24 mouse cellular contexts compared by ENCODE assay signal in the genomic region with DNA sequence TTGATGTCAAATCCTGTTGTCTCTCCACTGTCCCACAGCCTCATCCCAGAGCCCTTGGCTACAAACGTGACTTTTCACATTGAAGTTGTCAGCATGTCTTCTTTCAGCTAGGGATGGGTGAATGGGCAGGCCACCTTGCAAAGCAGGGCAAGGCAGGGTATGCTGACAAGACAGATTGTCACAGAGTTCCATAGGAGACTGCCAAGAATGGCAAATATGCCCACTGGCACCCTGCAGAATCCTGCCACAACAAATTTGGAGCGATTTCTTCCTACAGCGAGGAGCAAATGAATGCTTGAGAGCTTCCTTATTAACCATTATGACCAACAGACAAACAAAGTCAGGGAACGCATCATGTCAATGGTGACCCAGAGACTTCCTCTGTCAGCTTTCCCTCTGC. TPM values are rescaled to one million over a fixed set of nuclear protein-coding genes. Genes with fewer than 3 reads are reported as not detected.
DNase-seq lines count a peak whose midpoint lies in the region; ATAC-seq and TF ChIP-seq lines count a peak whose summit lies in the region.
"Had no signal": no experiment of that assay in that cellular context is flagged by ENCODE, and none has a peak within 500 bp of the region (broad histone marks: within the 10 kb centered on the region; RNA-seq: fewer than 3 reads in every experiment).

No protein-coding gene starts in this region.

- in situ Hi-C loops in Patski (cut with MboI; ENCODE audit: low pct_unique_long_range_greater_than_20kb), result no loop called here

- CTCF ChIA-PET in Patski (lab: Charles Lee), result interaction anchor here (1.0 kb wide), 1 partner anchor 12 kb away, joined by 4 read pairs; no protein-coding TSS in a partner anchor

- POLR2A ChIA-PET in Patski (lab: Charles Lee), result no interaction called here

- H3K27me3 ChIP-seq in Patski, result no peaks in the 10 kb centered on the region
- H3K27me3 ChIP-seq: embryonic facial prominence, embryonic 15.5 days; heart, embryonic 13.5 days had no signal

- TF ChIP-seq CTCF in Patski (IDR thresholded peaks at IDR 0.05), result no peak

- ATAC-seq in Patski, result peak; percentile 20
- ATAC-seq: forebrain, embryonic 14.5 days; inflammation-experienced regulatory T-cells, adult 6 months had no signal

- intact Hi-C loops in heart, postnatal 10 days (cut with DNase I), result loop anchor here (10.0 kb wide), 2 partner anchors 145 to 275 kb away; no protein-coding TSS in a partner anchor
- intact Hi-C loops in left cerebral cortex, postnatal 4 days (cut with DNase I), result no loop called here
- intact Hi-C loops in left cerebral cortex, postnatal 14 days (cut with DNase I), result no loop called here

- DNase-seq in cerebellum, postnatal 14 days, result peak; percentile 75 to 83
- no peak for DNase-seq in cerebellum, adult 9-10 months
- DNase-seq in heart, postnatal 10 days, result peak; percentile 46 to 57
- DNase-seq in heart, adult 8-10 months (ENCODE audit: low spot score), result no peak
- DNase-seq in left cerebral cortex, postnatal 4 days, result peak; percentile 71
- no peak for DNase-seq in left cerebral cortex, postnatal 14 days (ENCODE audit: low spot score in 2 of 2)
- no peak for DNase-seq in Patski (ENCODE audit: low read depth, low spot score)
- DNase-seq: adrenal gland, postnatal 10 days; cerebellum, adult 11 months; embryo, embryonic 11 days; gastrocnemius, adult 2 months; gastrocnemius, postnatal 25 days; kidney, adult 18-20 months had no signal

RNA-seq across cellular contexts. Expression of a gene that starts 16.6 kb away (rescaled TPM):
- total RNA-seq in heart, postnatal 10 days (2021), result 1 to 10 TPM in 1 of 2 experiments, under 1 TPM in 1; 0.69 to 1.0 TPM
- under 1 TPM; 0.27 to 0.62 (median 0.43) TPM for total RNA-seq in heart, adult 8-10 months (2022)
- not detected for total RNA-seq in left cerebral cortex, postnatal 4 days (2021)
- total RNA-seq in left cerebral cortex, postnatal 14 days (2021), result under 1 TPM; 0.53 to 0.59 TPM
- polyA plus RNA-seq in Patski (2021), result 14.3 TPM
- total RNA-seq: CH12.LX; common myeloid progenitor, adult 5-6 weeks; gastrocnemius, adult 2 months; gastrocnemius, postnatal 25 days; granulocyte monocyte progenitor cell, adult 5-6 weeks had no signal
- polyA plus RNA-seq: embryonic facial prominence, embryonic 11.5 days; erythroblast, embryonic 14.5 days; forebrain, embryonic 10.5 days; forebrain, embryonic 14.5 days; hindbrain, embryonic 14.5 days; inflammation-experienced regulatory T-cells, adult 6 months had no signal

Comparison
In these comparisons a context has a peak if more than half of its experiments do, and no peak if none do; other contexts are left out.
1. DNase-seq: peak in cerebellum, postnatal 14 days (2 of 2), heart, postnatal 10 days (2 of 2) and left cerebral cortex, postnatal 4 days (single experiment); none in cerebellum, adult 9-10 months (single experiment), heart, adult 8-10 months (single experiment), left cerebral cortex, postnatal 14 days (0 of 2) and Patski (single experiment).